Mouse (Mus musculus): Measurements from ENCODE around the gene Smim4.

Gene Smim4

GRCm38 (mm10) chr14:31138219-31138896, 9.6 kb upstream of the Smim4 start:
- no peak for DNase-seq

- DNase-seq, result no peak
Measured at GRCm38 (mm10) chr14:31137791-31138190, 9.0 kb upstream of the Smim4 start.

- DNase-seq, result no peak
Measured at GRCm38 (mm10) chr14:31137281-31137595, 8.5 kb upstream of the Smim4 start.

GRCm38 (mm10) chr14:31136411-31137280, 7.9 kb upstream of the Smim4 start:
- no peak for DNase-seq

DNA sequence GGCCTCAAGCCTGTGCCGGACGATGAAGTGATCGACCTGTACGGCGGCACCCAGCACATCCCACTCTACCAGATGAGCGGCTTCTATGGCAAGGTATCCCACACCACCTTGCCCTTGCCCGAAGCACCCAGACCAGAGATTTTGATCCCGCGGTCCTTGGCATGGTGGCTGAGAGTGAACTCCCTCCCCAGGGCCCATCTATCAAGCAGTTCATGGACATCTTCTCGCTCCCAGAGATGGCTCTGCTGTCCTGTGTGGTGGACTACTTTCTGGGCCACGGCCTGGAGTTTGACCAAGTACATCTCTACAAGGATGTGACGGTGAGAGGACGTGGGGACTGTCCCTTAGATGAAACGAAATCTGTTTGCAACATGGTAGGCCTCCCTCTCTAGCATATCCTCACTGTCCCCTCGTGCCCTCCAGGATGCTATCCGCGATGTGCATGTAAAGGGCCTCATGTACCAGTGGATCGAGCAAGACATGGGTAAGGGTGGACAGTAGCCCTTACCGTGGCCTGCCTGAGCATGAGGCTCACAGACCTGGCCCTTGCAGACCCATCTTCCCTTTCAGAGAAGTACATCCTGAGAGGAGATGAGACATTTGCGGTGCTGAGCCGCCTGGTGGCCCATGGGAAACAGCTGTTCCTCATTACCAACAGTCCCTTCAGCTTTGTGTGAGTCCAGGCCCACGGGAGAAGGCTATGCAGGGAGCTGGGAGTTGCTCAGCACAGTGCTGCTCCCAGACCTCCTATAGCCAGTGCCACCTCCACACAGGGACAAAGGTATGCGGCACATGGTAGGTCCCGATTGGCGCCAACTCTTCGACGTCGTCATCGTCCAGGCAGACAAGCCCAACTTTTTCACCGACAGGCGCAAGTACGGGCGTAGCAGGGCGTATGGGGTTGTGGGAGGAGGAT, 7.0 kb upstream of the Smim4 start:
- no peak for DNase-seq

GRCm38 (mm10) chr14:31134015-31135000, 5.6 kb upstream of the Smim4 start:
- DNase-seq, result no peak

DNA sequence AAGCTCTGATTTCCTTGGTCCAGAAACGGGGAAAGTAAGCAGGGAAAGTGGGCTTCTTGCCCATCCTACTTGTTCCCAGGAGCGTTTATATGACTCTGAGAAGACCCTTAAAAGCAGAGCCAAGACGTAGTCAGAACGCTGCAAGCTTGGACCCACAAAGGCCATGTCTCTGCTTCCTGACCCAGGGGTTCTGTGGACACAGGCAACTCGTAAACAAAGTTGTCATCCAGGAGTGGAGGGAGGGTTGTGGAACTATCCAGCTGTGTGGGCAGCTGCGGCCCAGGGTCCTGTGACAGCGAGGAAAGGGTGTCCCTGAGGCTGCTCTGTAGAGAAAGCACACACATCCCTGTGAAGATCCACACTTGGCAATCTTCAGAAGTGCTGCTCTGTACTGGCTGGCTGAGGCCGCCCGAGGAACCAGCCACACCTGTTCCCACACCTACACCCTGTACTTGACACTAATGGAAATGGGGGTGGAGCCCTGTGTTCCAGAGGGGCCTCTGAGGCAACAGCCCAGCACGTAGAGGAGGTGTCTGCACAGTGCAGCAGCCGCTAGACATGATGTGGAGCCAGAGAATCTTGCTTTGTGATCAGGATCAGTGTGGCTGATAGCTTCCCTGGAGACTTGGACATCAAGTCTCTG, 4.4 kb upstream of the Smim4 start:
- no peak for DNase-seq

GRCm38 (mm10) chr14:31132491-31132975, 3.8 kb upstream of the Smim4 start:
- no peak for DNase-seq

- DNase-seq, result no peak
Measured at GRCm38 (mm10) chr14:31132031-31132430, 3.3 kb upstream of the Smim4 start.

- DNase-seq, result no peak
Measured at GRCm38 (mm10) chr14:31131272-31131821, 2.6 kb upstream of the Smim4 start.

DNA sequence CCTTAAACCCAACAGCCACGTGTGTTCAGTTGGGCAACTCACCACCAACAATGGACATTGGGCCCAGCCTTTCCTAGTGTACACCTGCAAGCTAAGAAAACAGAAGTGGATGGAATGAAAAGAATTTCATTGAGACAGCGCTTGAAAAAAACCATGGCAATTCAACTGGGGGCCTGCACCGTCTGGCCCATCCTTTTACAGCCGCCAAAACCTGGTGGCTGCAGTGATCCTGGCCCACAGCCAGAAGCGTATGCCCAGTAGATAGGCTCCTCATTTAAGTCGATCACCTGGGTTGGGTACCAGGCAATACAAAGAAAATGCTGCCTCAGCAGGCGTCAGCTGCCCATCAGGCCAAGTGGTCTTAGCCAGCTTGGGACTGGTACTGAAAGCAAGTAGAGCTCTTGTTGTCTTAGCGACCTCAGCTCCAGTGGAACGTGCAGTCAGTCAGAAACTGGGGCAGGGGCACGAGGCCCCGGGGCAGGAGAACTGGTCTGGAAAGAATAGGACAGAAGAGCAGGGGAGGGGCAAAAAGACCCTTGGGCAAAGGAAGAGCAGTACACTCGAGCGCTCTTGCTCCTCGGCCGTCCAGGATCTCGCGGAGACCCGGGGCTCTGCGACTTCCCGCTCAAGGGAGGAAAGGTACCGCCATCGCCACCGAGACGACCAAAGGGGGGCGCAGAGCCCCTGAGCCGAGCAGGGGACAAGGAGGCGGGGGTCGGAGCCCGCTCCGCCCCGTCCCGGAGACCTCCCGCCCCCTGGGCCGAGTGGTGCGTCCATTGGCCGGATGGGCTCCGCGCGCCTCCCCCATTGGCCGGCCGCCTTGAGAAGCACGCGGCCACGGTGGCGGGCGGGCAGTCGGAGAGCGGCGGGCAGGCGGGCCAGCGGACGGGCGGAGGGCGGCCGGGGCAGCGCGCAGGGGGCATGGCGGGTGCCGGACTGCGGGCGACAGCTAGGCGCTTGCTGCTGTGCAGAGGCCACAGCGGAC, 1.8 kb upstream of the Smim4 start, which contains the start of gene Nt5dc2:
Gene Nt5dc2 (plus strand): TSS at position 818 of the 985 bp plus-strand sequence.
- DNase-seq, result peak; percentile 77 to 85

DNA sequence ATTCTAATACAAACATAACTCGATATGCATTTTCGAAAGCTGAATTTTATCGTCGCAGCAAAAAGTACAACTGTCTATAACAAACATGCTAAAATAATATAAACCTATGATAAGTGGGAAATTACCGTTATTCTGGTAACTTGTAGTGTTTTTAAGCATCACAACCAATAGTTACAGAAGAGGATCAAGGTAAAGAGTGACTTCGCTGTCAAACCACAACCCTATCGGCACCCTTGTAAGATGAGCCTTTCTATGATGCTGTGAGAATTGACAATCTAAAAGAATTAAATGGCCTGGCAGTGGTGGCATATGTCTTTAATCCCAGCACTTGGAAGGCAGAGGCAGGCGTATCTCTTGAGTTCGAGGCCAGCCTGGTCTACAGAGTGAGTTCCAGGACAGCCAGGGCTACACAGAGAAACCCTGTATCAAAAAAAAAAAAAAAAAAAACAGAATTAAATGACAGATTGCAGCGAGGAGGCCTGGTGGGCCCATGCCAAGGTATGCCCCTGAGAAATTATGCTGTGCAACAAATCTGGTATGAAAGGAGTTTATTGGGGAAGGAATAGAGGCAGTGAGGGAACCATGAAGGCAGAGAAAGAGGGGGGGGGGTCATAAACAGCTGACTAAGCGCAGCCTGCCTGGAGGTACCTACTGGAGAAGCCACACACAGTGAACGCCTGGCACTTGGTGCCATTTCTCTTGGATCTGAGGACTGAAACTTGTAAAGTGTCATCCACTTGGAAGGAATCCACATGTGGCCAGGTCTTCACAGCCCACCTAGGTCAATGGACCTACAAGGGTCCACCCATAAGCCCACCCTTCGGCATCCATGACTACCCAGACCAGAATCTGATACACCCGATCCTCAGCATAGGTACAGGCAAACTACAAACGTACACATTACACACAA, 825 bp upstream of the Smim4 start:
- no peak for DNase-seq

- no peak for DNase-seq
Measured at GRCm38 (mm10) chr14:31128101-31128825, 493 bp downstream of the Smim4 start.

GRCm38 (mm10) chr14:31126826-31127225, 1.9 kb downstream of the Smim4 start:
- no peak for DNase-seq

DNA sequence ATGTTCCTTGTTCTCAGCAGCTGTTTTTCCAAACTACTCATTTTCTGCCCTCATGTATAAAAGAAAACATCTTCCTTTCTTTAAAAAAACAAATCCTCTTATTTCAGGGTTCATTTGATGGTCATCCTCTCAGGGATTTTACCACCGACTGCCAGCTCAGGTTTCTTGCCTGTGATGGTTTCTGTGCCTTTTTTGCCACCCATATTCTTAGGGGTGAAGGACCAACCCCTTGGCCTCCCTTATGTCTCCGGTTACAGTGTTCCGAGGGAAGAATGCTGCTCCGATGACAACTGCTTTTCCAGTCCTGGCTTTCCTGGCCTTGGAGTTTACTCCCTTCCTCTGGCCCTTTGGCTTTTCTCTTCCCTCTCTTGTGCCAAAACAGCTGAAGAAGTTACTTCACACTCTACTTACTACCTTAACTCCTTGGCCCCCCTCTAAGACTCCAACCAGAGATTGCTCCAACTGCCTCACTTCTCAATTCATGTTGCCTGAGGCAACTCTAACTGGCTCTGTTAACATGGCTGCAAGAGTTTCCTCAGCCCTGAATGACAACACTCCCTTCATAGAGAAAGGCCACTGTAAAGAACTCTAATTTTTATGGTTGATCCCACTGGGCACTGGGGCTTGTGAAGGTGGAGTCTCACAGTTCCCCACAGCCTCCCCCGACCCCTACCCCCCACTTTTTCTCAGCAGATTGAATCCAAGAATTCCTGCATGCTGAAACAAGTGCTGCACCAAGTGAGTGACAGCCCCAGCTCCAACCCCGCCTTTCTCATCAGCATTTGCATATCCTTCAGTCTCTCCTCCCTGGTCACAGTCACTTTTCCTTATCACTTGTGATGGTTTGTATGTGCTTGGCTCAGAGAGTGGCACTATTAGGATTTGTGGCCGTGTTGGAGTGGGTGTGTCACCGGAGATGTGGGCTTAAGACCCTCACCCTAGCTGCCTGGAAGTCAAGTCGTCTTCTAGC, 3.4 kb downstream of the Smim4 start:
- no peak for DNase-seq

DNA sequence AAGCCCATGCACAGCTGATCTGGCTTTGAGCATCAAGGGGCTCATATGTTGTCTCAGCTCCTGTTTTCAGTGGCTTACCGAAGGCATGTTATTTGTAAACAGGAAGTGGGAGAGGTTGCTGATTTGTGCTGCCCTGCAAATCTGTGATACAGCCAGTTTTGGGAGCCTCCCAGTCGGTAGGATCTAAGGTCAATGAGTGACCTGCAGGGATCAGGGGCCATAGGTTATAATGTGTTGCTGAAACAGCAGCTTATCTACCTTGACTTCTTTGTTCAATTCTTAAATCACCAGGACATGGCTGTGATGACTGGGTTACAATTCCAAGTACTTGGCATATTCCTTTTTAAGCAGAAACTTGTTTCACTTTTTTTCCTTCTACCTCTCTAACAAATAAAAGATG, 13.2 kb downstream of the Smim4 start:
- DNase-seq, result no peak

- DNase-seq, result no peak
Measured at GRCm38 (mm10) chr14:31114011-31114410, 14.7 kb downstream of the Smim4 start.
